Mouse (Mus musculus): ENCODE measurements at regions not wholly inside any gene's neighbourhood (a gene's known extent, or its start where the extent isn't known, plus 50 kb on each side); places are given as distances from the start of the nearest gene placed in this dataset.

DNA sequence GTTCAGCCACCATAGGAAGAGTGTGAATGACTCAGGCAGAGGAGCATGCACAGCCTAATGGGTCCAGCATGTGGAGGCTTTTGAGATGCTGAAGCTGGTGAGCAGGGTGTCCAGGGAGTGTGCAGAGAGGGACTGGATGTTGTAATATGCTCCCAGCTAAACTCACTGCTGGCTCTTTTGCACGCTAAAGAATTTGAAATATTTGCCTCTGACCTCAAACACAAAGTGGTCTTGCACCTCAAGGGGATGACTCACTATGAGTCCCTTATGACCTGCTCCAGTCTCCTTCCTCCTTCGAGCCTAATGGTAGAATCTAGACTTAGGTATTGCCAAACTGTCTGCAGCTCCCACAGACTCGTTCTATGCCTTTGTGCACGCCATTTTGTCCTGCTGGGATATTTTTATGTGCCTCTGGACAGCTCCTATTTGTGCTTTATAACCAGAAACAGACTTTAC lies 55.0 kb upstream of the Slit3 start:
- no peak for ATAC-seq (ENCODE audit: low TSS enrichment)

GRCm38 (mm10) chr11:35057791-35058190 lies 63.2 kb upstream of the Slit3 start:
- peak; percentile 83 for ATAC-seq (ENCODE audit: low TSS enrichment)

GRCm38 (mm10) chr11:35055496-35056125 lies 65.4 kb upstream of the Slit3 start:
- no peak for ATAC-seq (ENCODE audit: low TSS enrichment)

DNA sequence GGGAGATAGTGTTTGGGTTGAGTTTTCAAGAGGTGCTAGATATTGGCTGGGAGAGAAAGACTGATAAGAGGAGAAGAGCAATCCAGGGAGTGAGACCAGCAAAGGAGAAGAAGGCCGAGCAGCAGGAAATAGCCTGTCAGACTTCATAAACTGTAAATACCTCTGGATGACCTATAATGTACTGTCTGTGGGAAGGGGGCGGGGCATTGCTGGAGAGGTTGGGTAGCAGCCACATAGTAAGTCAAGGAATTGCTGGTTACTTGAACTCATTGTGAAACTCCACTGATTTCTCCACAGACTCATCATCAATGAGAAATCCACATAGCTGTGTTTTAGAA lies 67.4 kb upstream of the Slit3 start:
- no peak for ATAC-seq (ENCODE audit: low TSS enrichment)

- no peak for ATAC-seq (ENCODE audit: low TSS enrichment)
Measured at GRCm38 (mm10) chr11:35052856-35053612, 68.0 kb upstream of the Slit3 start.

DNA sequence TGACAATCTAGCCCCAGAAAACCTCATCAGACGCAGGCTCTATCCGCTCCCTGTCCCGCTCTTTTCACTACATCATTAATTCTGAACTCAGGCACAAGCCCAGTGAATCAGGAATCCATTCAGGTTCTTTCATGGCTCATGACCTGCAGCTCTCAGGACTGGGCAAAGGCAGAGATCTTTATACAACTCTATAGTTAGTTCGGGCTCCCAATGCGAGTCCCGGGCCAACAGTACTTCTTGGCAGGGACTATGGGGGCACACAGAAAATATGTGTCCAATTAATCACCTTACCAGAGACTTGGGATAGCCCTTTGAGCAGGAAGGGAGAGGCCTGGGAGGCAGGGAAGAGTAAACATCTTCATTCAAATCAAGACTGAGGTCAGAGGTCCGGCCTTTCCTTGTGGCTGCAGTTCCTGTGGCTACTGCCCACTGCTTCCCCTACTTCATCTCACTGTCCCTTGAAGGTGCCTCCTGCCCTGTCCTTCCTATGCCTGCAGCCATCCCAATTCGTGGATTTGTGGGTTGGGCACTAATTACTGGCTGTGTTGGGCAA lies 71.3 kb upstream of the Slit3 start:
- ATAC-seq (ENCODE audit: low TSS enrichment), result no peak

DNA sequence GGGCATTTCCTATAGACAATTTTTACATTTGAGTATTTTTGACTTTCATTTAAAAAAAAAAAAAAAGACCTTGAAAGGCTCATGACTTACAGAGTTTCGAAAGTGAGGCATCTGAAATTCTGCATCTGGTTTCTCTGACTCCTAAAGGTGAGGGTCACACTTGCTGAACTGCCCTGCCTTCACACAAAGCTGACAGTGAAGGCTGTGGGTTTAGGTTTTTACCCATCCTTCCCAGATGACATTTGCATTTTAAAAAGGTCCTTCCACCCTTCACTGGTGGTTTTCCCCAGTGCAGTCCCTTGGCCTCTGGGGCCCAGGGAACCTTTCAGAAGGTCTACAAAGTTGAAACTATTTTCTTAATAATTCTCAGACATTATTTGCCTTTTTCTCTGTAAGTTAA lies 76.4 kb upstream of the Slit3 start:
- ATAC-seq (ENCODE audit: low TSS enrichment), result no peak

DNA sequence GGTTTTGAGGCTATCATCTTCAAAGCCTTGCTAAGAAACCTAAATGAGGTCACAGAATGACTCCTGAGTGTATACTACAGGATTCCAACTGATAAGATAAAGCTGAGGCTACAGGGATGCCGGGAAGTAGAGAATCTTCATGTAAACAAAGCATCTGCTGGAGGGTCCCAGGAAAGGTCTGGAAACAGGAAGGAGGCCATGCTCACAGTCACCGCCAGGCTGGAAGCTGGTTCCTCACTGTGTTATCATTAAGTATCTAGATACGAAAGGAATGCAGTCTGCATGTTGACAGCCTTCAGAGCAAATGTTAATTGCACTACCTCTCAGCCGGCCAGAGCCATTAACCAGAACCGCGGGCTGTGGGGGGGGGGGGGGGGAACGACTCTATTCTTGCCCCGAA lies 96.6 kb upstream of the Slit3 start:
- no peak for ATAC-seq (ENCODE audit: low TSS enrichment)

DNA sequence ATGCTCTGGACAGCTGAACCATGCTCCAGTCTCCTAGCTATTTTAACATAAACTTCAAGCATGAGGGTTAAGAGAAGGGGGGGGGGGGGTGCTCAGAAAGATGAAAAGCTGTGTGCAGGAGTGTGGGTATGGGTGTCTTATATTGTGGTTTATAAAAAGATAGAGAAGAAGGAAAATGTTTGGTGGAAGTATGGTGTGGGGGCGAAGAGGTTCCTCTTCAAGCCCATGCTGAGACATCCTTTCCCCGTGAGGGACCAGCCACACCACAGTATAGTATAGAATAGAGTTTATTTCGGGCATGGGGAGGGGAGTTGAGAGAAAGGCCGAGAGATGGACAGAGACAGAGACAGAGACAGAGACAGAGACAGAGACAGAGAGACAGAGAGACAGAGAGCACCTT lies 97.2 kb upstream of the Slit3 start:
- peak; percentile 59 for ATAC-seq (ENCODE audit: low TSS enrichment)

- peak; percentile 49 for ATAC-seq (ENCODE audit: low TSS enrichment)
Measured at GRCm38 (mm10) chr11:35021990-35022625, 98.9 kb upstream of the Slit3 start.

DNA sequence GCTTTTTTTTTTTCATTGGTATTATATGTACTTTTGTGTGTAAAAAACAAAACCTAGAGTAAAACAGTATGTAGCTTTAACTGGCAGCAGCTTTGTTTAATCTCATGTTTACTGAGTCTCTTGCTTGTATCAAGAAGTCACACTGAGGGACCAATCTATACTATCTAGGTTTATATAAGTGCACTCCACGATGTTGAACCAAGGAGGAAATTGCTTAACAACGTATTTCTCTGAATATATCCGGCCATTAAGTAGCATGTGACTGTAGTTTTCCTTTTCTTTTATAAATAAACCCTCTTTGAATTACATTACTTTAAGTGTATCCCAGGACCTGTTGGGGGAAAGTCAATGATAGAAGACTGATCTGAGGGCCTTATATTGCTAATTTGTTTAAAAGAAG lies 104.0 kb upstream of the Slit3 start:
- ATAC-seq (ENCODE audit: low TSS enrichment), result no peak

- ATAC-seq (ENCODE audit: low TSS enrichment), result peak; percentile 88
Measured at GRCm38 (mm10) chr11:35011521-35012476, 109.2 kb upstream of the Slit3 start.

GRCm38 (mm10) chr11:35006773-35007567 lies 114.1 kb upstream of the Slit3 start:
- ATAC-seq (ENCODE audit: low TSS enrichment), result no peak

DNA sequence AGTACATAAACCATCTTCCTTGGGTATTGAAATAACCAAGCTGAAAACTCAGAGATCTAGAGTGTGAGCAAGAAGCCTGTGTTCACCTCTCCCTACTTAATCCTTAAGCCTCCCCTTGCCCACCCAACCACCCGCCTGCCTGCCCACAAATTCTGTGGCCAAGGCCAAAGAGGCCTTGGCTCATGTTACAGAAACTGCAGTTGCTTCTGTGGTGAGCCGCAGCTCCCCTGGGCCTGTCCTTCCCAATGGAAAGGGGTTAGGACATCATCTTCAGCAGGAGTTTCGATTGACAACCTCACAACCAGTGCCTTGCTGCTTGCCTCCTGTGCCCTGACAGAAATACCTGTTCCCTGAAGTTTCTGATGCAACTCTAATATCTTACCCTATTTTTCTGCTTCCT lies 115.9 kb upstream of the Slit3 start:
- ATAC-seq (ENCODE audit: low TSS enrichment), result no peak

DNA sequence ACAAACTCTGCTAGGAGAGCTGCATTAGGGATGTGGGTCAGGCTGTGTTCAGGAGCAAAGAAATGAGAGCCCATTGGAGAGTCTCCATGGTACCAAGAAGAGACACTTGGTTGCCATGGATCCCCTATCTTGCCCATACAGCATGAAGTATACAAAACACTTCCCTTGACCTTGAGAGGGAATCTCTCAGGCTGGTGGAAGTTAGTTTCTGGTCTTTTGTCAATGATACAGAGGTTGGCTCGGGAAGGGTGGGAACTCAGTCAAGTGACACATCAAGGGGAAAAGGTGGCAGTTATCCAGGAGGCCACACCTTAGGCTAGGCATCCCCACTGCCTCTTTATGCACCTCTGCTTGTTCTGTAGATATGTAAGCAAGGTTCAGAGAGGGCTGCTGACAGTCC lies 116.6 kb upstream of the Slit3 start:
- ATAC-seq (ENCODE audit: low TSS enrichment), result no peak

DNA sequence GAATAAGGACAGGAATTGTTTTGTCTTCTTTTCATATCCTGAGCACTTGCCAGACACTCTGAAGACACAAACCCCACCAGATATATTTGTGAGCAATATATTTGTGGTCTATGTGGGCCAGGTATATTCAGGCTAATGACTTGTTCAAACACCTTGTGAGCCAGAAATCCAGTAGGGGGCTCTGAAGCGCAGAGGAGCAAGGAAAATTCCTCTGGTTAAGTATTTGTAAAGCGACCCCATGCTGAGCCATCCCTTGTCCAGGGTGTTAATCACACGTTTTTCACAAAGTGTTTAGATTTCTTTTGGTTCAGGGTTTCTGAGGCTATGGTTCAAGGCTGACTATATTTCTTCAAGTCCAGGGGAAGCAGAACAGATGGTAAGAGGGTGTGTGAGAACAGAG lies 117.1 kb upstream of the Slit3 start:
- ATAC-seq (ENCODE audit: low TSS enrichment), result no peak

DNA sequence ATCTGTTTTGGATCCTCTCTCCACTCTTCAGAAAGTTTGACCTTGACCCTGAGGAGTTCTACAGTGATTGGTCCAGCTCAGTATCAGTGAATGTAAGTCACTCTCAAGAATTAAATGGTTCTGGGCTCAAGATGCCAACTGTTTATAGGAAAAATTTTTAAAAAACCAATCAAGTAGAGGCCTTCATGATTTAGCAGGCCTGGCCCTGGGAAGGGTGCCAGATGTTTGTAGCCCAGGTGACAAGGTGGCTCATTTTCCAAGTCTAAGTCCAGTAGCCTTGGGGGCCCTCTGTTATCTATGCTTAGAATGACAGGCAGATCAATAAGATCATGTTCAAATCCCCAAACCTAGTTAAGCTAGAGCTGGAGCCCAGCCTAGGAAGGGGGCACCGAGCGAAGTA lies 123.1 kb upstream of the Slit3 start:
- ATAC-seq (ENCODE audit: low TSS enrichment), result no peak

DNA sequence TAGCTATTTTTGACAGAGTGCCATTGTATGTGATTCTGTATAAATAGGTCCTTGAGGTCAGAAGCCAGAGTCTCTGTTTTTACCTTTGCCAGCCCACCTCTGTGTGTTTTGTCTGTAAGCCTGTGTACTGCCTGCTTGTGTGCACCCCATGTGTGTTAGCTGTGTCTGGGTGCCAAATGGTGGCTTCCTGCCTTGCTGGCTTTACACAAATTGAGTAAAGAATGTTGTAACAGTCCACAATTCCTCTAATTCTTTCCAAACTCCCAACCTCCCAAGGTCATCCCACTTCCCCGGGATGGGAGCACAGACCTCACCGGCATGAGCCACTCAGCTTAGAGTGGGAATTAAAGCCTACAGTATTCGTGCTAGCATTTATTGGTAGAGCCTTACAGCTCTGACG lies 125.5 kb upstream of the Slit3 start:
- ATAC-seq (ENCODE audit: low TSS enrichment), result no peak

DNA sequence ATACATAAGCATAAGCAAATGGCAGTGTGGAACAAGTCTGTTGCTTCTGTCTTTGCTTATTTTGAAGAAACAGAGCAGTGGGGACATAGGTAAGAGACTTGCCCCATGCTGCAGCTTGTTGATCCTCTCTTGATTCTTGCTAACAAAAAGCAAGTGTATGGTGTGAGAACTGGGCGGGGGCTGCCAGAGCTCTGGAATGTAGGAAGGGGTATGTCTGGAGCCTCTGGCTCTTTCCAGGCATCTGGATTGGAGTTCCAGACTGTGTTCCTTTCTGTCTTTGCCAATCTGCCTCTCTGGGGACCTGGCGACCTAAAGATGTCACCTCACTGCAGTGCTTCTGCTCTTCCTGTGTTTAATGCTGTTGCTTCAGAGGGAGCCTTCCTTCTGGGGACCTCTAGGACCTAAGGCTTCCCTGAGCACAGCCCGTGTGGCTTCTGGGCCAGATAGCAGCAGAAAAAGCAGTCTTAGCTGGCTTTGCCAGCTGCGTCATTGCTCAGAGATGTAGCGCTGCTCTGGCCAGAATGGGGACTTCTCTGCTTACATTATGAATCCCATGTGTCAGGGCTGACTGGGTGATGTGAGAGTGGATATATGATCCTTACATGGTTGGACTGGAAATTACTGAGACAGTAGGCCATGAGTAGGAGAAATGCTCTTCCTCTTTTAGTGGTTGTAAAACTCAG lies 138.1 kb upstream of the Slit3 start:
- no peak for ATAC-seq (ENCODE audit: low TSS enrichment)

GRCm38 (mm10) chr11:34980210-34980609 lies 140.8 kb upstream of the Slit3 start:
- ATAC-seq (ENCODE audit: low TSS enrichment), result no peak
